Mouse (Mus musculus) right cerebral cortex, postnatal 4 days (tissue): ENCODE measurements at regions not wholly inside any gene's neighbourhood (a gene's known extent, or its start where the extent isn't known, plus 50 kb on each side); places are given as distances from the start of the nearest gene placed in this dataset.

ENCODE experiments used
- DNase-seq: peaks from one replicate; pipeline ENCODE4 v3.0.0-alpha.2; 2022

DNA sequence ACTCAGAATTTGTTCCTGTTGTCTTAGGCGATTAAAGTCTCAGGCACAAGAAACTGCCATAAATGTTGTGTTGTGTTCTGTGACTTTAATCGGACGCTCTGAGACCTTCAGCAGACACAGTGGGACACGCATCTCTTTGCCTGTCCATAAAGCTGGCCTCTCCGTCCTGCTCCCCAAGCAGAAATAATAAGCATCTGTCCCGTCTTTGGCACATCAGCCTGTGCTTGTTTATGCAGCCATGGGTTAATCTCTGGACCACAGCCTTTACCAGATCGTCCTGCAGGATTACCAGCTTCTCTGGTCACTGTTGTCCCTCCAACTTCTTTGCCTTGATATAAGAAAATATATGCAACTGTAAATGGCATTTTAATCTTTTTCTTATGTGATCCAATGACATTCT lies 87.7 kb upstream of the Ret start:
- DNase-seq = no peak

GRCm38 (mm10) chr6:118283949-118284568 lies 86.5 kb upstream of the Ret start:
- DNase-seq = no peak

- DNase-seq = no peak
Observed at GRCm38 (mm10) chr6:118263951-118264350, 66.4 kb upstream of the Ret start.

DNA sequence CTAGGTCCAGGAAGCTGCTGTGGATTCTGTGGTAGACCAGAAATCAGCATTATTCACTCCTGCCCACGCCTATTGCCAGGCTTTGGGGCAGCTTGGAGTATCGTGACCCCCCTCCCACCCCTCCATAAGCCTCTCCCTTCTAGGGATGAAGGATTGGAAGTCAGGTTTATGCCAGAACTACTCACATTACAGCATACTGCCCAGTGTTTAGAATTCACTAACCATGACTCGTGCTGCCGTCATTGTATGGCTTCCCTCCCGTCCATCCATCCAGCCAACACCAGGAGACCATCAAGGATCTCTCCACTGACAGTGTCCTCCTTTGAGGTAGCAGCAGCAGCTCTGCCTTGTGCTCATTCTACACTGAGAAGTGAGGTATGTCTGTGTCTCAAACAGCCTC lies 62.4 kb upstream of the Ret start:
- DNase-seq = no peak

- DNase-seq = no peak
Observed at GRCm38 (mm10) chr6:118254871-118255270, 57.4 kb upstream of the Ret start.

DNA sequence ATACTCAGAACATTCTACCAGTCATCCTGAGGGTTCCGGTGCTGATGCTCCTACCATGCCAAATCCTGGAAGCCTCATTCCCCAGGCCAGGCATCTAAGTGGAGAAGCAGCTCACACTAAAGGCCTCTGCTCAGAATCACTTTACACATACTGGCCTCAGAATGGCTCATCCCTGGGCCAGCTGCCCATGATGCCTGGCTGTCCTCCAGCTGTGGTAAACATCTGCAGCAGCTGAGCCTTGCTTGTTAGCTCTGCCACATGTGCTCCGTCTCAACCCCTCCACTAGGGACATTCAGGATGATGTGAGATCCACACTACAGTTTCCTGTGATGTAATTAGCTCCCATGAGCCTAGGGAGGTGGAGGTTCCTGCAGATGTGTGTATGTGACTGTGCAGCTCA lies 55.2 kb upstream of the Ret start:
- peak; percentile 9 for DNase-seq

- no peak for DNase-seq
Observed at GRCm38 (mm10) chr6:118251131-118251530, 53.6 kb upstream of the Ret start.

GRCm38 (mm10) chr6:118250006-118250405 lies 52.5 kb upstream of the Ret start:
- no peak for DNase-seq
